Mouse (Mus musculus) CH12.LX (cell line): ENCODE measurements around the gene Mpv17l2.

Experiments used
- CTCF ChIP-seq, 2 experiments: IDR thresholded peaks in 1 of 2; conservative IDR thresholded peaks in 1 of 2; 2 replicates each; pipeline ENCODE4 v1.5.1; 2011 to 2012; ENCODE audit warnings: low read depth in 2 of 2, low read length in 2 of 2, improper control_type of control experiment in 1 of 2, inconsistent platforms in 1 of 2, mild to moderate bottlenecking in 1 of 2, moderate library complexity in 1 of 2
- EP300 ChIP-seq: IDR thresholded peaks from 2 replicates; pipeline ENCODE4 v1.6.1; 2011; ENCODE audit warnings: low read length, improper control_type of control experiment
- ETS1 ChIP-seq: conservative IDR thresholded peaks from 2 replicates; pipeline ENCODE4 v1.6.1; 2012; ENCODE audit warnings: low read depth, mild to moderate bottlenecking, inconsistent platforms, low read length, improper control_type of control experiment, moderate library complexity
- NELFE ChIP-seq: IDR thresholded peaks from 2 replicates; pipeline ENCODE4 v1.6.1; 2011; ENCODE audit warnings: low read depth, low read length, improper control_type of control experiment
- POLR2A ChIP-seq: IDR thresholded peaks from 2 replicates; pipeline ENCODE4 v1.6.1; 2011; ENCODE audit warnings: low read depth, mild to moderate bottlenecking, improper control_type of control experiment, low read length
- POLR2AphosphoS2 ChIP-seq: IDR thresholded peaks from 2 replicates; pipeline ENCODE4 v1.6.1; 2011; ENCODE audit warnings: low read depth, low read length, improper control_type of control experiment
- RAD21 ChIP-seq: IDR thresholded peaks from 2 replicates; pipeline ENCODE4 v1.6.1; 2011; ENCODE audit warnings: low read depth, mild to moderate bottlenecking, low read length, improper control_type of control experiment, moderate library complexity
- TCF12 ChIP-seq: IDR thresholded peaks from 2 replicates; pipeline ENCODE4 v1.6.1; 2014; ENCODE audit warnings: low read depth, mild to moderate bottlenecking, inconsistent platforms, low read length, improper control_type of control experiment
- USF1 ChIP-seq: IDR thresholded peaks from 2 replicates; pipeline ENCODE4 v1.6.1; 2014; ENCODE audit warnings: low read depth, mild to moderate bottlenecking, inconsistent platforms, low read length, improper control_type of control experiment
- ZC3H11A ChIP-seq: IDR thresholded peaks from 2 replicates; pipeline ENCODE4 v1.6.1; 2012; ENCODE audit warnings: low read depth, mild to moderate bottlenecking, inconsistent platforms, low read length, improper control_type of control experiment
- ZNF384 ChIP-seq: IDR thresholded peaks from 2 replicates; pipeline ENCODE4 v1.6.1; 2012; ENCODE audit warnings: low read depth, low read length, improper control_type of control experiment, inconsistent platforms

- TF ChIP-seq NELFE (no peak), TCF12 (no peak), CTCF (conservative IDR thresholded peaks at IDR 0.05 in 1 of 2, IDR thresholded peaks at IDR 0.05 in 1 of 2; ENCODE audit: low read depth in 2 of 2, low read length in 2 of 2) (no peak), ZNF384 (no peak), ZC3H11A (no peak), USF1 (no peak), POLR2A (no peak), EP300 (no peak), POLR2AphosphoS2 (no peak), RAD21 (no peak), ETS1 (no peak)
Measured at GRCm38 (mm10) chr8:70754871-70755660, 5.7 kb downstream of the Mpv17l2 start.
